Mouse (Mus musculus): Measurements from ENCODE around the gene Slc41a3.

DNA sequence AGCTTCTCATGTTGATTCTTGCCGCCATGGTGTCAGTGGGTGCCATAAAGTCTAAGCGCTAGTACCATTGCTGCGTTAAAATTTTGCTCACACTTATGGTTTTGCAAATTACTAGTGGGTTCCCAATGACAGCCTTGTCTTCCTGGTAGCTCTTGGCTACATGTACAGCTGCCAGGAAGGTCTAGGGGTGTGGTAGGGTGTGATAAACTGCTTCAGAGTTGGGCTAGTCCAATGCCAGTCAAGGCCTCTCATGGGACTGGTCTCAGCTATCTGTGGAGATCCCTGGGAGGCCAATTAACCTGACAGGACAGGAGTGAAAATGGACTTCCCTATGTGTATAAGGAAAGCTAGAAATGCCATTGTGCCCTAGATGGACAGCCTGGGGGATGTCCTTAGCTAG is 2.2 kb upstream of the Slc41a3 start:
- TF ChIP-seq CTCF (IDR thresholded peaks at IDR 0.05; ENCODE audit: insufficient read depth, low read depth, low read length) = no peak
- no peak for TF ChIP-seq POLR2A (IDR thresholded peaks at IDR 0.05; ENCODE audit: insufficient read depth, low read depth, low read length)

Measured in olfactory bulb, adult 2 months (tissue).